Mouse (Mus musculus): ENCODE data around the gene Zfpm1. TPM values are rescaled to one million over a fixed set of nuclear protein-coding genes. Genes with fewer than 3 reads are reported as not detected.

Zfpm1 gene
- polyA plus RNA-seq, 1 experiment, result 20.7 TPM

DNA sequence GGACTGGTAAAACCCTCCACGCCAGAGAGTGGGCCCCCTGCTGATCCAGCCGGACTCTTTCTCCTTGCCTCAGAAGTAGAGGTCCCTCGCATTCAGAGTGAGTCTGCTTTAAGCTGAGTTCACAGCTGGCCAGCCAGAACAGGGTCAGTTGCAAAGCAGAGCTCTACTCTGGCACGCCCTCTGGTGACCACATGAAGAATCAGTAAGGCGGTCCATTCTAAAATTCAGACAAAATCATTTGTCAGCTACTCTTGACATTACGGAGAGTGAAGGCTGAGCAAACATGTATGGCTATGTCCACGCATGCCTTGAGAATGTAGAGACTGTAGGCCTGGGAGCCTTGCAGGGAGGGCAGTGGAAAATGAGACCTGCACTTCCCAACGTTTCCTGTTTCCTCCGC, 87.7 kb downstream of the Zfpm1 start:
- no peaks in the 10 kb centered on the region for H3K79me3 ChIP-seq (ENCODE audit: low read depth)
- no peaks in the 10 kb centered on the region for H3K79me2 ChIP-seq (ENCODE audit: control insufficient read depth, insufficient read depth)
- TF ChIP-seq MAX (IDR thresholded peaks at IDR 0.05) (no peak), MYOG (IDR thresholded peaks at IDR 0.05; ENCODE audit: control insufficient read depth, extremely low read depth, insufficient read length) (no peak), FOSL1 (IDR thresholded peaks at IDR 0.05; ENCODE audit: insufficient read depth, low read length, poor library complexity, severe bottlenecking) (no peak), CTCF (IDR thresholded peaks at IDR 0.05; ENCODE audit: control insufficient read depth, insufficient read depth, insufficient read length) (peak; percentile 71), CEBPB (IDR thresholded peaks at IDR 0.05; ENCODE audit: low read depth) (no peak), USF1 (IDR thresholded peaks at IDR 0.05; ENCODE audit: low read depth) (no peak), MYOD1 (IDR thresholded peaks at IDR 0.05; ENCODE audit: control insufficient read depth, insufficient read length, low read depth) (peak; percentile 3)
- H3K27me3 ChIP-seq (ENCODE audit: control insufficient read depth, insufficient read depth, insufficient read length), result no peaks in the 10 kb centered on the region
- no peak overlapping the region for H3K4me3 ChIP-seq (ENCODE audit: insufficient read depth, poor library complexity, severe bottlenecking)
- no peak overlapping the region for H3ac ChIP-seq (ENCODE audit: control insufficient read depth, insufficient read length, low read depth)
- H3K36me3 ChIP-seq (ENCODE audit: control insufficient read depth, insufficient read depth), result no peaks in the 10 kb centered on the region

DNA sequence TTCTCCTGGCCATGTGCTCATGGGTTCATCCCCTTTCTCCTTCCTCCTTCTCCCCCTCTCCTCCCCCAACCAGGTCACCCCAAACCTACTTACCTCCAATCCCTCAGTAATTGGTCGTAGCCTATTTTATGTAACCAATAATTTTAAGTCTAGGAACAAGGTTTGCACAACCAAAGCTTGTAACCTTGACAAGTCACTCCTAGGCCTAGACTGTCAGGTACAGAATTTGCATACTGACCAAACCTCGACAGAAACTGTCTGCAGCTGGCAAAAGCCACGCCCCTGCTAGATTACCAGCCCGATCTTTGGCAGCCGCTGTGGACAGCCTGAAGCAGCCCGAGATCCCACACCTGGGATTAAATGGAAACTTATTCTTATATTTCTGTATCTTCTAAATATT, 89.8 kb downstream of the Zfpm1 start:
- H3ac ChIP-seq (ENCODE audit: control insufficient read depth, insufficient read length, low read depth), result no peak overlapping the region
- no peak overlapping the region for H3K4me3 ChIP-seq (ENCODE audit: insufficient read depth, poor library complexity, severe bottlenecking)
- TF ChIP-seq MYOG (IDR thresholded peaks at IDR 0.05; ENCODE audit: control insufficient read depth, extremely low read depth, insufficient read length) (no peak), CTCF (IDR thresholded peaks at IDR 0.05; ENCODE audit: control insufficient read depth, insufficient read depth, insufficient read length) (no peak), MAX (IDR thresholded peaks at IDR 0.05) (no peak), USF1 (IDR thresholded peaks at IDR 0.05; ENCODE audit: low read depth) (no peak), FOSL1 (IDR thresholded peaks at IDR 0.05; ENCODE audit: insufficient read depth, low read length, poor library complexity, severe bottlenecking) (no peak), MYOD1 (IDR thresholded peaks at IDR 0.05; ENCODE audit: control insufficient read depth, insufficient read length, low read depth) (no peak), CEBPB (IDR thresholded peaks at IDR 0.05; ENCODE audit: low read depth) (no peak)
- peaks cover 2% of the 10 kb centered on the region for H3K79me2 ChIP-seq (ENCODE audit: control insufficient read depth, insufficient read depth)
- no peaks in the 10 kb centered on the region for H3K79me3 ChIP-seq (ENCODE audit: low read depth)
- no peaks in the 10 kb centered on the region for H3K36me3 ChIP-seq (ENCODE audit: control insufficient read depth, insufficient read depth)
- no peaks in the 10 kb centered on the region for H3K27me3 ChIP-seq (ENCODE audit: control insufficient read depth, insufficient read depth, insufficient read length)

DNA sequence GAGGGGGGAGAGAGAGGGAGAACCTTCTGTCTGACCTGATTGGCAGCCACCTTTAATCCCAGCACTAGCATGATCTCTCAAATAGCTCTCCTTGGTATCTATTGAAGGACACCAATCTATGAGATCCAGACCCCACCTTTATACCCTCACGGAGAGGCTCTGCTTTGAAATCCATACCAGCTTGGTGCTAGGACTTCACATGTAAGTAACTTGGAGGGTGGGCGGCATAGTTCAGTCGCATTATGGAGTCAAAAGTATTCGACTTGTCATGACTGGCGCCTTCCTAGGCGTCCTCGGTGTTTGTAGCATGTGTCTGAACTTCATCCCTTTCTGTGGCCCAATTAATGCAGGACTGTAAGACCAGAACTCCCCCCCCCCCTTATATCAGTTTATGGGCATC, 93.4 kb downstream of the Zfpm1 start:
- H3K79me2 ChIP-seq (ENCODE audit: control insufficient read depth, insufficient read depth), result peaks cover 38% of the 10 kb centered on the region

DNA sequence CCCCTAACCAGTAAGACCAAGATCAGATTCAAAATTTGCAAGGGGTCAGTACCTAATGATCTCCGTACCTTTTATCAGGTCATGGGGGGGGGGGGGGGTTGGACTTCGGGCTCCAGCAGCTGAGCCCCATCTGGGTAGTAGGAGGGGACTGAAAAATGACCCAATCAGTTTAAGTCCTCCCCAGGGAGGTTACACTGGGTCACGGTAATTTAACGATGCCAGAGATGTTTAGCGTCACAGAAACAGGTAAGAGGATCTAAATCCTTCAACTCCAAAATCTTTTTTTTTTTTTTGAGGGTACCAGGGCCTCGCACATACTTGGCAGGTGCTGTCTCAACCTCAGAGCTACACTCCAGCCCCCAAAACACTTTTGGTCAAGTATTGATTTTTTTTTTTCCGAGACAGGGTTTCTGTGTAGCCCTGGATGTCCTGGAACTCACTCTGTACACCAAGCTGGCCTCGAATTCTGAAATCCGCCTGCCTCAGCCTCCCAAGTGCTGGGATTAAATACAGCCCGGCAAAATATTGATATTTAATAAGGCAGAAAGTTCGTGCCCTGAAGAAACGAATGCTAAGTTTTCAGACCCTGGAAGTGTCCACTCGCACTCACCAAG, 93.9 kb downstream of the Zfpm1 start:
- Histone ChIP-seq H3K36me3 (ENCODE audit: control insufficient read depth, insufficient read depth) (peaks cover 27% of the 10 kb centered on the region), H3K4me3 (ENCODE audit: insufficient read depth, poor library complexity, severe bottlenecking) (peak overlapping the region; percentile 43), H3K27me3 (ENCODE audit: control insufficient read depth, insufficient read depth, insufficient read length) (no peaks in the 10 kb centered on the region), H3ac (ENCODE audit: control insufficient read depth, insufficient read length, low read depth) (peak overlapping the region; percentile 52), H3K79me3 (ENCODE audit: low read depth) (peaks cover 39% of the 10 kb centered on the region), H3K79me2 (ENCODE audit: control insufficient read depth, insufficient read depth) (peaks cover 44% of the 10 kb centered on the region)
- TF ChIP-seq MYOG (IDR thresholded peaks at IDR 0.05; ENCODE audit: control insufficient read depth, extremely low read depth, insufficient read length) (no peak), MAX (IDR thresholded peaks at IDR 0.05) (no peak), CEBPB (IDR thresholded peaks at IDR 0.05; ENCODE audit: low read depth) (no peak), USF1 (IDR thresholded peaks at IDR 0.05; ENCODE audit: low read depth) (no peak), MYOD1 (IDR thresholded peaks at IDR 0.05; ENCODE audit: control insufficient read depth, insufficient read length, low read depth) (no peak), CTCF (IDR thresholded peaks at IDR 0.05; ENCODE audit: control insufficient read depth, insufficient read depth, insufficient read length) (no peak), FOSL1 (IDR thresholded peaks at IDR 0.05; ENCODE audit: insufficient read depth, low read length, poor library complexity, severe bottlenecking) (no peak)

More for the DNA sequence above, 93.4 kb downstream of the Zfpm1 start:
- Histone ChIP-seq H3K4me3 (ENCODE audit: insufficient read depth, poor library complexity, severe bottlenecking) (peak overlapping the region; percentile 43), H3K36me3 (ENCODE audit: control insufficient read depth, insufficient read depth) (peaks cover 22% of the 10 kb centered on the region), H3K79me3 (ENCODE audit: low read depth) (peaks cover 34% of the 10 kb centered on the region), H3K27me3 (ENCODE audit: control insufficient read depth, insufficient read depth, insufficient read length) (no peaks in the 10 kb centered on the region), H3ac (ENCODE audit: control insufficient read depth, insufficient read length, low read depth) (no peak overlapping the region)
- TF ChIP-seq FOSL1 (IDR thresholded peaks at IDR 0.05; ENCODE audit: insufficient read depth, low read length, poor library complexity, severe bottlenecking) (no peak), CTCF (IDR thresholded peaks at IDR 0.05; ENCODE audit: control insufficient read depth, insufficient read depth, insufficient read length) (no peak), MYOD1 (IDR thresholded peaks at IDR 0.05; ENCODE audit: control insufficient read depth, insufficient read length, low read depth) (no peak), MAX (IDR thresholded peaks at IDR 0.05) (no peak), USF1 (IDR thresholded peaks at IDR 0.05; ENCODE audit: low read depth) (no peak), MYOG (IDR thresholded peaks at IDR 0.05; ENCODE audit: control insufficient read depth, extremely low read depth, insufficient read length) (no peak)

DNA sequence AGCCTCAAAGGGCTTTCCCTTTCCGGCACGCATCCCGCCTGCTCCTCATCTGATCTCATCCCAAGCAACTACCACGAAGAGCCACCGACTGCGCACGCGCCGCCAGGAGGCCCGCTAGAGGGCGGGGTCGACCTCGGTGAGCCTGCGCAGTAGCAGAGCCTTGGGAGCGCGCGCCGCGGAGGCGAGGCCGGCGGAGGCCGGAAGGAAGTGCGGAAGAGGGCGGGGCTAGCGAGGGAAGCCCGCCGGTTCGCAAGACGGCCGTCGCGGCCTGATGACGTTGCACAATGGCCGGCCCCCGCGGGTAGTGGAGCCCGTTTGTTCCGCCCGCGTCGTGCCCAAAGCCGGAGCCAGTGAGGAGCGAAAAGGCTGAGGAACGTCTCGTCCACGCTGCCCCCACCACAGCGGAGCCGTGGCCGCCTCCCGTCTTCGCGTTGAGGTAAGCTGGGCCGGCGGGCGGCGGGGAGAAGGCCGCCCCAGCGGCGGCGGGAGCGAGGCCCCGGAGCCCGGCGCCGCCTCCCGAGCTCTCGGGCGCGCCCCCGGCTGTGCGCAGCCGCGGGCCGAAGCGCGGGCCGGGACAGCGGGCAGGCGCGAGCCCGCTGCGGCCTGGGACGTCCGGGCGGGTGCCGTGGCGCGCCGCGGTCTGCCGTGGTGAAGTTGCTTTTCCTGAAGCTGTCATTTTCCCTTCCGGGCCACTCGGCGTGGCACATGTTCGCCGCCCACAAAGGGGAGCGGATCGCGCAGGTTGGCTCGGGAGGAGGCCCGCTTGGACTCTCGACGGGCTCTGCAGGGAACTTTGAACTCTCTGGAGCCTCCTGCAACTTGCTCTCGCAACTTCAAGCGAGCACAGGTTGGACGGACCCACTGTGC, 94.7 kb downstream of the Zfpm1 start, which contains the start of gene Zc3h18:
Zc3h18 (plus strand) TSS at position 245 of the 867 bp plus-strand sequence.
- H3K79me2 ChIP-seq (ENCODE audit: control insufficient read depth, insufficient read depth), result peaks cover 51% of the 10 kb centered on the region
- H3K27me3 ChIP-seq (ENCODE audit: control insufficient read depth, insufficient read depth, insufficient read length), result no peaks in the 10 kb centered on the region
- H3K4me3 ChIP-seq (ENCODE audit: insufficient read depth, poor library complexity, severe bottlenecking), result peak within 1 kb of the TSS; percentile 76
- H3ac ChIP-seq (ENCODE audit: control insufficient read depth, insufficient read length, low read depth), result peak within 1 kb of the TSS; percentile 93
- peaks cover 46% of the 10 kb centered on the region for H3K79me3 ChIP-seq (ENCODE audit: low read depth)
- peak; percentile 88 for TF ChIP-seq MAX (IDR thresholded peaks at IDR 0.05)
- no peak for TF ChIP-seq MYOG (IDR thresholded peaks at IDR 0.05; ENCODE audit: control insufficient read depth, extremely low read depth, insufficient read length)
- no peak for TF ChIP-seq MYOD1 (IDR thresholded peaks at IDR 0.05; ENCODE audit: control insufficient read depth, insufficient read length, low read depth)
- peaks cover 35% of the 10 kb centered on the region for H3K36me3 ChIP-seq (ENCODE audit: control insufficient read depth, insufficient read depth)

Measured in C2C12 (cell line).